Mouse (Mus musculus) bone marrow, adult 2 months (tissue): ENCODE measurements around the gene Spred2.

Experiments
- CTCF ChIP-seq: fragments of 200-500 bp; IDR thresholded peaks from 2 replicates; pipeline ENCODE4 v1.5.1; 2011; ENCODE audit warnings: low read length, control low read depth; ENCODE audit not compliant: control insufficient read depth, insufficient read depth
- POLR2A ChIP-seq: fragments of 200-500 bp; IDR thresholded peaks from 2 replicates; pipeline ENCODE4 v1.6.1; 2011; ENCODE audit warnings: low read depth, mild to moderate bottlenecking, control low read depth, low read length, borderline replicate concordance; ENCODE audit not compliant: control insufficient read depth

DNA sequence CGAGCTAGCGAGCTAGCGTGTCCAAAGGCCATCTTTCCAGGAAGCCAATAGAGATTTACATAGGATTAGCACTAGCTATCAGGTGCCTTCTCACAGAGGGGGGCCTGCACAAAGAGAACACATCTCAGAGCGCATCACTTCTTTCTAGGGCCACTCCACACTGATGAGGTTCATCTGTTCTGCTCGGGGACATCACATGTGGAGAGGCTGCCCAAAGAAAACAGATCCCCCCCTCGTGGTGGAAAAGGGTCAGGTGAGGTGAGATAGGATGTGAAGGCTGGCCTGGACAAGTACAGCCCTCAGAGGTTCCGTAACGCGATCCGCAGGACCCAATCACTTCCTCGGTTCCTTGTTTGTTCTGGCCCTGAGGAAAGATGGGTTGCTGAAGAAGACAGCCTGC lies 101.7 kb downstream of the Spred2 start:
- no peak for TF ChIP-seq POLR2A
- TF ChIP-seq CTCF = peak; percentile 24; the same call in 1 of the 2 replicates
